Mouse (Mus musculus): Measurements from ENCODE around the gene Nectin3. TPM values are rescaled to one million over a fixed set of nuclear protein-coding genes. Genes with fewer than 3 reads are reported as not detected.

Nectin3 gene
- polyA plus RNA-seq, 1 experiment from 2014 or later, result 11.0 TPM

DNA sequence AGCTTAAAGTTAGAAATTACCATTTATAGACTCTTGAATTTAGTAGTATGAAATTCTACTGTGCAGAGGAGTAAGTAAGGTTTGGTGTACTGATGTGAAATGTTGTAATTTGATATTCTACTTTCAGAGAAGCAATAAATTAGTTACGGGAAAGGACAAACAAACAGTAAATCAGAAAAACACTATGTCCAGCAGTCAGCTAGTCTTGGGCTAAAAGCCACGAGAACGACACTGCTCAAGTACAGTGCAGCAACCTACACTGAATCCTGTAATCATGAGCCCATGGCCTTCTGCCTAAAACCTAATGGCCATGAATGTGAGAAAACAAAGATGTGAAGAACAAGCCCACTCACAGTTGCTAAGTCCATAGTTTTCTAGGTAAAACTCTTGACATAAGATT, 46.9 kb downstream of the Nectin3 start:
- 85% methylated on average over 3 of the region's 3 CpGs for WGBS
- H3K27ac ChIP-seq (ENCODE audit: low read depth, low read length), result no peak overlapping the region
- no peak overlapping the region for H3K4me2 ChIP-seq
- no peak overlapping the region for H3K9ac ChIP-seq (ENCODE audit: low read depth, low read length)
- H3K4me3 ChIP-seq (ENCODE audit: low read depth, low read length), result no peak overlapping the region
- no peaks in the 10 kb centered on the region for H3K27me3 ChIP-seq (replicated peaks; ENCODE audit: control insufficient read depth, insufficient read depth, low read length)
- no peaks in the 10 kb centered on the region for H3K9me3 ChIP-seq (ENCODE audit: control insufficient read depth, low read length)
- H3K36me3 ChIP-seq (ENCODE audit: control insufficient read depth, insufficient read depth, low read length), result peaks cover 3% of the 10 kb centered on the region; the same call in 1 of the 2 replicates
- ATAC-seq (replicated peaks; ENCODE audit: low FRiP score) (no peak), DNase-seq (ENCODE audit: low spot score) (no peak)
- H3K4me1 ChIP-seq (replicated peaks; ENCODE audit: control insufficient read depth, insufficient read depth, low read length), result no peaks in the 10 kb centered on the region

DNA sequence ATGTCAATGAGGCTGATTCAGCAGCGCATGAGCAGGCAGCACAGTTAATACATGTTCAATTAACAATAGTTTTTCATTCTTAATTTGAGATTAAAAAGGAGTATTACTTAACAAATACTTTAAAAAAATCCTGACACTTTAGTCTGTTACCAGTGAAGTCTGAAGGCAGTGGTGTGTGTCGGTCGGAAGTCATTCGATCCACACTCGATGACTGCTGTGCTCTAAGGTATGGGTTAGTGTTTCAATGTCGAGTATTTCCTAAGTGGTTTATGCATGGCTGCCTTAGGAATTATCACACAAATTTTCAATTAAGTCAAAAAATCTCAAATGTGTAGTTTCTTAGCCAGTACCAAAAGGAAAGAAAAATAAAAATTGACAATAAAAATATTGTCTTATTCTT, 49.3 kb downstream of the Nectin3 start:
- Histone ChIP-seq H3K4me2 (no peak overlapping the region), H3K36me3 (ENCODE audit: control insufficient read depth, insufficient read depth, low read length) (peaks cover 3% of the 10 kb centered on the region; the same call in 1 of the 2 replicates), H3K27ac (ENCODE audit: low read depth, low read length) (no peak overlapping the region), H3K4me1 (replicated peaks; ENCODE audit: control insufficient read depth, insufficient read depth, low read length) (no peaks in the 10 kb centered on the region), H3K27me3 (replicated peaks; ENCODE audit: control insufficient read depth, insufficient read depth, low read length) (no peaks in the 10 kb centered on the region), H3K9ac (ENCODE audit: low read depth, low read length) (no peak overlapping the region), H3K4me3 (ENCODE audit: low read depth, low read length) (no peak overlapping the region), H3K9me3 (ENCODE audit: control insufficient read depth, low read length) (no peaks in the 10 kb centered on the region)
- ATAC-seq (replicated peaks; ENCODE audit: low FRiP score) (no peak), DNase-seq (ENCODE audit: low spot score) (no peak)
- 93% methylated on average over 6 of the region's 6 CpGs for WGBS

DNA sequence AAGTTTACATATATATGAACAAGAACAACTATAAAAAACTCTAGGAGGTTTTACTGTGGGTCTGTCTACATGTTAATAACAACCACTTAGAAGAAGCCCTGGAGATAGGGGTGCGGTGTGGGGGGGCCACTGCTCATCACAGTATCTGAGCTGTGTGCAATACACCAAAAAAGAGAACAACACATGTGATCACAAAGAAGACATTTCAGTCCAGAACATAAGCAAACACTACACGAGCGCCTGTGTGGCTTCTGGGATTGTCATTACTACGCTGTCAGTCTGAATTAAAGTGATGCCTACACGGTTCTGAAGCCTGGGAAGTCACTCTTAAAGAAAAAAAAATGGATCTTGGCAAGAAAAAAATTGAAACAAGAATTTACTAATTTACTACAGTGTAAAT, 67.0 kb downstream of the Nectin3 start:
- H3K4me1 ChIP-seq (replicated peaks; ENCODE audit: control insufficient read depth, insufficient read depth, low read length), result no peaks in the 10 kb centered on the region
- no peak overlapping the region for H3K27ac ChIP-seq (ENCODE audit: low read depth, low read length)
- H3K9me3 ChIP-seq (ENCODE audit: control insufficient read depth, low read length), result no peaks in the 10 kb centered on the region
- H3K4me3 ChIP-seq (ENCODE audit: low read depth, low read length), result no peak overlapping the region
- no peak for ATAC-seq (replicated peaks; ENCODE audit: low FRiP score)
- no peaks in the 10 kb centered on the region for H3K27me3 ChIP-seq (replicated peaks; ENCODE audit: control insufficient read depth, insufficient read depth, low read length)
- H3K9ac ChIP-seq (ENCODE audit: low read depth, low read length), result no peak overlapping the region
- no peak for DNase-seq (ENCODE audit: low spot score)
- H3K4me2 ChIP-seq, result no peak overlapping the region
- no peaks in the 10 kb centered on the region for H3K36me3 ChIP-seq (ENCODE audit: control insufficient read depth, insufficient read depth, low read length)
- WGBS, result 85% methylated on average over 5 of the region's 5 CpGs

DNA sequence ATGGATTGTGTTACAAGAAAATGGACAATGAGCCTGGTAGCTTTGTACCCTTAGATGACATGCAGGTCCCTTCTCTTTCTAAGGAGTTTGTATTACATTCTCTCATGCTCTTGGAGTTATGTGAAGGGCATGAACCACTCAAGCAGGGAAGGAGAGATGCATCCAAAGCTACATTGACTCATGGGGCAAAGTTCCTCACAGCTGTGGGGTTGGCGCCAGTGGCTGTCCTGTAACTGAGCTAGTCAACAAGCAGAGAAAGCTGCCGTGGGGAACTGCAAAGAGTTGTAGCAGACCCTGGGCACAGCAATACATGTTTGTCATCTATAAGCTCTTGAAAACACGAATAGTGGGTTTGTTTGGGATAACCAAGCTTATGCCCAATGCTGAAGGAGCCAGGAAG, 82.1 kb downstream of the Nectin3 start:
- ATAC-seq (replicated peaks; ENCODE audit: low FRiP score) (no peak), DNase-seq (ENCODE audit: low spot score) (no peak)
- H3K4me1 ChIP-seq (replicated peaks; ENCODE audit: control insufficient read depth, insufficient read depth, low read length), result no peaks in the 10 kb centered on the region
- 82% methylated on average over 3 of the region's 3 CpGs for WGBS
- H3K9ac ChIP-seq (ENCODE audit: low read depth, low read length), result no peak overlapping the region
- H3K4me3 ChIP-seq (ENCODE audit: low read depth, low read length), result no peak overlapping the region
- no peaks in the 10 kb centered on the region; the same call in 1 of the 2 replicates for H3K36me3 ChIP-seq (ENCODE audit: control insufficient read depth, insufficient read depth, low read length)
- H3K27ac ChIP-seq (ENCODE audit: low read depth, low read length), result no peak overlapping the region
- H3K9me3 ChIP-seq (ENCODE audit: control insufficient read depth, low read length), result no peaks in the 10 kb centered on the region
- no peak overlapping the region for H3K4me2 ChIP-seq
- no peaks in the 10 kb centered on the region for H3K27me3 ChIP-seq (replicated peaks; ENCODE audit: control insufficient read depth, insufficient read depth, low read length)

DNA sequence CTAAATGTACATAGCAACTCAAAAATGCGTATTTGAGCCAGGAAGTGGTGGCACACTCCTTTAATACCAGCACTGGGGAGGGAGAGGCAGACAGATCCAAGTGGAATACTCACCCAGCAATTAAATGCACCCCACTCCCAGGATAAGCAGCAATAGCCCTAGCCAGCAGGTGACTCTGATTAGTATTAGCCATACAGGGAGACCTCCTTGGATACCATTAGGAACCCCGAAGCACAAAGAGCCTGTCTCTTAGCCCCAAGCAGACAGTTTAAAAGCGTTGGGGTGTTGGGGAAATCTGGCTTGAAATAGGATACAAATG, 87.6 kb downstream of the Nectin3 start:
- 77% methylated on average over 3 of the region's 3 CpGs for WGBS
- DNase-seq (ENCODE audit: low spot score) (no peak), ATAC-seq (replicated peaks; ENCODE audit: low FRiP score) (no peak)

DNA sequence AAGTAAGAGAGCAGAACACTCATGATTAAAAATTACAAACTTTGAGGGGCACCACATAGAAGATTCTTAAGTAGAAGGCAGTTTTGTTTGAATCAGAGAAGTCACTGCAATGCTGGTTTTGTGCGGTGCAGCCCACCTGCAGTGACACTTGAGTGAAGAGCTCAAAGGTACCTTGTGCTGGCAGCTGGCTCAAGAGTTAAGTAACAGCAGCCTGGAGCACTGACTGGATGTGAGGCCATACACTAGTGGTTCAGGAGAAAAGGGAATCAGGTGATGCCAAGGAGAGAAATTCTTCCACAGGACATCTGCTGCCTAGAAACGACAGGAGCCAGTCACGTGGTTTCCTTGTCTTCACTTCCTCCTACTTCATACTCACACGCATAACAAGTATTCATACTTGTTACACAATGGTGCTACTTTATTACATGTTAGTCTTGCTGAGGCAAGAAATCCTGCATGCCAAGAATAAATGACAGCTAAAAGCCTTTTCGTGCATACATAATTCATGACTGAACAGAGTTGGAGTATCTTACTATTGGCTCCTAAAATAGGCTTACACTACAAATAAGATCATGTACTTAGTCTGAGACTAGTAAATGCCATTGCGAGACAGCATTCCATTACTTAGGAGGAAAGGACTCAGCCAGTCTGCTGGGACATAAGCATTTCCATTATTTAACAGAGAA, 88.1 kb downstream of the Nectin3 start:
- 75% methylated on average over 6 of the region's 6 CpGs for WGBS
- Histone ChIP-seq H3K36me3 (ENCODE audit: control insufficient read depth, insufficient read depth, low read length) (no peaks in the 10 kb centered on the region), H3K9me3 (ENCODE audit: control insufficient read depth, low read length) (no peaks in the 10 kb centered on the region), H3K4me1 (replicated peaks; ENCODE audit: control insufficient read depth, insufficient read depth, low read length) (no peaks in the 10 kb centered on the region), H3K27me3 (replicated peaks; ENCODE audit: control insufficient read depth, insufficient read depth, low read length) (no peaks in the 10 kb centered on the region), H3K4me3 (ENCODE audit: low read depth, low read length) (no peak overlapping the region), H3K27ac (ENCODE audit: low read depth, low read length) (no peak overlapping the region), H3K9ac (ENCODE audit: low read depth, low read length) (no peak overlapping the region), H3K4me2 (no peak overlapping the region)
- DNase-seq (ENCODE audit: low spot score) (no peak), ATAC-seq (replicated peaks; ENCODE audit: low FRiP score) (no peak)

More for the DNA sequence above, 87.6 kb downstream of the Nectin3 start:
- Histone ChIP-seq H3K4me1 (replicated peaks; ENCODE audit: control insufficient read depth, insufficient read depth, low read length) (no peaks in the 10 kb centered on the region), H3K9ac (ENCODE audit: low read depth, low read length) (no peak overlapping the region), H3K36me3 (ENCODE audit: control insufficient read depth, insufficient read depth, low read length) (no peaks in the 10 kb centered on the region), H3K27ac (ENCODE audit: low read depth, low read length) (no peak overlapping the region), H3K9me3 (ENCODE audit: control insufficient read depth, low read length) (no peaks in the 10 kb centered on the region), H3K27me3 (replicated peaks; ENCODE audit: control insufficient read depth, insufficient read depth, low read length) (no peaks in the 10 kb centered on the region), H3K4me3 (ENCODE audit: low read depth, low read length) (no peak overlapping the region), H3K4me2 (no peak overlapping the region)

DNA sequence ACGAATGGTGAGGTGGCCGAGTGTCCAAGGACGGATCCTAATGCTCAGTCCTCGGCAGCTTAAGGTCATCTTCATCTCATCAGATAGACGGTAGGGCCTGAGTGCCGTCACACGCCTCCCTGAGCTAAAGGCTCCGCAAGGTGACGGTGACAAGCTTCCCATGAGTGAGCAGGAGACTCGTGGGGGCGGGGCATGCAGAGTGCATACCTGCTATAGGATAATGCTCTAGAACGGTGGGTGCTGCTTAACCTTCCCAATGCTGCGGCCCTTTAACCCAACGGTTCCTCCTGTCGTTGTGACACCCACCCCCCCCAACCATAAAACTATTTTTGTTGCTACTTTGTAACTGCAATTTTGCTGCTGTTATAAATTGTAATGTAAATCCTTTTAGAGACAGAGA, 90.3 kb downstream of the Nectin3 start:
- H3K4me1 ChIP-seq (replicated peaks; ENCODE audit: control insufficient read depth, insufficient read depth, low read length), result no peaks in the 10 kb centered on the region
- whole genome bisulfite sequencing, result 87% methylated on average over 15 of the region's 15 CpGs
- no peak overlapping the region for H3K4me2 ChIP-seq
- ATAC-seq (replicated peaks; ENCODE audit: low FRiP score) (no peak), DNase-seq (ENCODE audit: low spot score) (no peak)
- no peak overlapping the region for H3K27ac ChIP-seq (ENCODE audit: low read depth, low read length)
- no peaks in the 10 kb centered on the region for H3K36me3 ChIP-seq (ENCODE audit: control insufficient read depth, insufficient read depth, low read length)
- no peaks in the 10 kb centered on the region for H3K9me3 ChIP-seq (ENCODE audit: control insufficient read depth, low read length)
- H3K27me3 ChIP-seq (replicated peaks; ENCODE audit: control insufficient read depth, insufficient read depth, low read length), result no peaks in the 10 kb centered on the region
- no peak overlapping the region for H3K9ac ChIP-seq (ENCODE audit: low read depth, low read length)
- H3K4me3 ChIP-seq (ENCODE audit: low read depth, low read length), result no peak overlapping the region

DNA sequence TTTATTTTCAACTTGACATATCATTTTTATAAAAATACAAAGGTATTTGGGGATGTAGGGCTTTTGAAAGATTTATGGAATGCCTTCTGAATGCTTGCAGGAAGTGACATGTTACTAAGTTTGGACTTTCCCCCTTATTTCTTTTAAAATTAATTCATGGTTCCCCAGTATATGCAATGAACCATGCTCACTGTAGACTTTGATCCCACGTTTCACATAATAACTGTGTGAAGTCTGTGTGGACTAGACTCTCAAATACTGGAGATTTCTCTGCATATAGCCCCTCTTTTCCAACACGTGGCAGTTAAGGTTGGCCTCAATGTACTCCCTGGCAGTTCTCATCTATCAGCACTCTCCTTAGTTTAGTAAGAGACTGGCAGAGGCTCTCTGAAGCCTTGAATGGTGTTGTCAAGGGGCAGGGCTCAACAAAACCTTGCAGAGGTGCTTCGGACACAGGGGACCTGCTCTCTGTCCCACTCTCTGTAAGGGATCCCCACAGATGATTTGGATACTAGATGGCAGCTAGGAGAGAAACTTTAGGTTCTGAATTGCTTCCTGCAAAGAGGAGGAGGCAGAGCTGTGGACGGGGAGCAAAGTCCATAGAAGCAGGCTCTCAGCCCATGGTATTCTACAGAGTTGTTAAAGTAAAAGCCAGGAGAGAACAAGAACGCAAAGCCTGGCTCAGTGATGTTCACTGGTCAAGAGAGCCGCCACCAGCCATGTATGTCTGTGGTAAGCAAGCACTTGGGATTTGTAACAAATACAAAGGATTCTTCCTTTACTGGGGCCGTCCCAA, 91.3 kb downstream of the Nectin3 start:
- no peak for DNase-seq (ENCODE audit: low spot score)
- Histone ChIP-seq H3K4me3 (ENCODE audit: low read depth, low read length) (no peak overlapping the region), H3K4me2 (no peak overlapping the region), H3K36me3 (ENCODE audit: control insufficient read depth, insufficient read depth, low read length) (no peaks in the 10 kb centered on the region), H3K4me1 (replicated peaks; ENCODE audit: control insufficient read depth, insufficient read depth, low read length) (no peaks in the 10 kb centered on the region), H3K9ac (ENCODE audit: low read depth, low read length) (no peak overlapping the region), H3K27ac (ENCODE audit: low read depth, low read length) (no peak overlapping the region), H3K27me3 (replicated peaks; ENCODE audit: control insufficient read depth, insufficient read depth, low read length) (no peaks in the 10 kb centered on the region), H3K9me3 (ENCODE audit: control insufficient read depth, low read length) (no peaks in the 10 kb centered on the region)
- ATAC-seq (replicated peaks; ENCODE audit: low FRiP score), result no peak
- 78% methylated on average over 7 of the region's 7 CpGs for WGBS

DNA sequence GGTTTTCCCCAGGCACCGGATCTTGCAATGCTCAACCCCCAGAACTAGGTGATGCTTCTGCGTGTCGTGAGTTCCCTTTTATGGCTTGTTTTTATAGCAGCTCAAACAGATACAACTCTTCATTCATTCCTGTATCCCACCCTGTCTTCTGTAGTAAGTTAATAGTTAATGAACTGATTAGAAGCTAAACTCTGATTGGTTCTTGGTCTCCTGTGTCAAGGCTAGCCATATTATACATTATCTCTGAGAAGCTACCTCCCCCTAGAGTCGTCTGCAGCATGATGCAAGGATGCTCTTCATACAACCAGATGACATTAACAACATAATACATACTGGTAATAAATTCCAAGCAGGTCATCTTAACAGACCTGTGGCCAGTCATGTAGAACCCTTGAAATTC, 100.4 kb downstream of the Nectin3 start:
- WGBS, result 75% methylated on average over 4 of the region's 4 CpGs
- no peak for DNase-seq (ENCODE audit: low spot score)
- Histone ChIP-seq H3K36me3 (ENCODE audit: control insufficient read depth, insufficient read depth, low read length) (peaks cover 3% of the 10 kb centered on the region; the same call in 1 of the 2 replicates), H3K4me3 (ENCODE audit: low read depth, low read length) (no peak overlapping the region), H3K4me2 (no peak overlapping the region), H3K27me3 (replicated peaks; ENCODE audit: control insufficient read depth, insufficient read depth, low read length) (no peaks in the 10 kb centered on the region), H3K27ac (ENCODE audit: low read depth, low read length) (no peak overlapping the region), H3K9ac (ENCODE audit: low read depth, low read length) (no peak overlapping the region), H3K9me3 (ENCODE audit: control insufficient read depth, low read length) (no peaks in the 10 kb centered on the region), H3K4me1 (replicated peaks; ENCODE audit: control insufficient read depth, insufficient read depth, low read length) (no peaks in the 10 kb centered on the region)
- no peak for ATAC-seq (replicated peaks; ENCODE audit: low FRiP score)

Measured in liver, embryonic 11.5 days (tissue).